Mouse (Mus musculus): ENCODE measurements around the gene Fam83g.

The Fam83g gene

GRCm38 (mm10) chr11:61652216-61652615 is 31.7 kb upstream of the Fam83g start:
- no peak for DNase-seq (ENCODE audit: low read depth, low spot score)

DNA sequence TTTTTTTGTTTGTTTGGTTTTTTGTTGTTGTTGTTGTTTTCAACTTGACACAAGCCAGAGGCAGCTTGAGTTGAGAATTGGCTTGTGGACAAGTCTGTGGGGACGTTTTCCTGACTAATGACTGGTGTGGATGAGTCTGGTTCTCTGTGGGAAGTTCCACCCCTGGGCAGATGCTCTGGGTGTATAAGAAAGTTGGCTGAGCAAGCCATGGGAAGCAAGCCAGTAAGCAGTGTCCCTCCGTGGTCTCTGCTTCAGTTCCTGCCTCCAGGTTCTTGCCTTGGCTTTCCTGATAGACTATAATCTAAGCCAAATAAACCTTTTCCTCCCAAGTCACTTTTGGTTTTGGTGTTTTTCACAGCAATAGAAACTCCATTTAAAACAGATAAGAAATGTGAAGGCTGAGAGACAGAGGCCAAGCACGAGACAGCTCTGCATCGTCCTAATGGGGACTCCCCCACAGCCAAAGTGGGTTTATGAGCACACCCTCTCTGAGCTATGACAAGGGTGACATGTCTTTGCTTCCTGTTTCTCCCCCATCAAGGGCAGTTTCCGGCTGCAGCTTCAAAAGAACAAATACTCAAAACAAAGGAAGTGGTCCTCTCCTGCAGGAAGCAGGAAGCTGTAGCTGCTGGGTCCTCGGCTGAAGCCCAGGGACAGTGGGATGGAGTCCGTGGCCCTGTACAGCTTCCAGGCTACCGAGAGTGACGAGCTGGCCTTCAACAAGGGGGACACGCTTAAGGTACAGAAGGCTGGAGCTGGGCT is 31.0 kb upstream of the Fam83g start, which contains the start of gene Grap:
TSS of gene Grap (plus strand) at position 580 of the 762 bp plus-strand sequence.
- DNase-seq (ENCODE audit: low read depth, low spot score): no peak

GRCm38 (mm10) chr11:61653568-61653967 is 30.3 kb upstream of the Fam83g start:
- no peak for DNase-seq (ENCODE audit: low read depth, low spot score)

DNA sequence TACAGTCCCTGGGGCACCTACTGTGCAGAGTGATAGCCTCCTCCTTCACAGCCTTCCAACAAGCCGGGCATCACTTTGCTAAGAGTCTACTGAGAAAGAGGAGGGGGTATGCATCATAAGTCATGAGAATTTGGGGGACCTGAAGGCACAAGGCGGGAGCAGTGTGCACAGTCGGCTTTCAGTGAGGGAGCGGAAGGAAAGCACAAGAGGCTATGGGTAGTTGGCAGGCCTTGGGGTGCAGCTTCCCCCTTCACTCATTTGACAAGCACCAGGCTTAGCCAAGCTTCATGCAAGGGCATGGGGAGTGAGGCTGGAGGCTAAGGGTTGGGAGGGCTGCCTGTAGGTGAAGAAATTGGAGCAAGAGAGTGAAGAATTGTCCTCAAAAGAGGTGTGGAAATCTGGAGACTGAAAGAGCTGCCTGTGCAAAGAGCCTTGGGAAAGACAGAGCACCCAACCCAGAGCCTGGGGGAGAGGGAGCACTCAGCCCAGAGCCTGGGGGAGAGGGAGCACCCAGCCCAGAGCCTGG is 29.0 kb upstream of the Fam83g start:
- no peak for DNase-seq (ENCODE audit: low read depth, low spot score)

GRCm38 (mm10) chr11:61655649-61656048 is 28.2 kb upstream of the Fam83g start:
- DNase-seq (ENCODE audit: low read depth, low spot score): no peak

DNA sequence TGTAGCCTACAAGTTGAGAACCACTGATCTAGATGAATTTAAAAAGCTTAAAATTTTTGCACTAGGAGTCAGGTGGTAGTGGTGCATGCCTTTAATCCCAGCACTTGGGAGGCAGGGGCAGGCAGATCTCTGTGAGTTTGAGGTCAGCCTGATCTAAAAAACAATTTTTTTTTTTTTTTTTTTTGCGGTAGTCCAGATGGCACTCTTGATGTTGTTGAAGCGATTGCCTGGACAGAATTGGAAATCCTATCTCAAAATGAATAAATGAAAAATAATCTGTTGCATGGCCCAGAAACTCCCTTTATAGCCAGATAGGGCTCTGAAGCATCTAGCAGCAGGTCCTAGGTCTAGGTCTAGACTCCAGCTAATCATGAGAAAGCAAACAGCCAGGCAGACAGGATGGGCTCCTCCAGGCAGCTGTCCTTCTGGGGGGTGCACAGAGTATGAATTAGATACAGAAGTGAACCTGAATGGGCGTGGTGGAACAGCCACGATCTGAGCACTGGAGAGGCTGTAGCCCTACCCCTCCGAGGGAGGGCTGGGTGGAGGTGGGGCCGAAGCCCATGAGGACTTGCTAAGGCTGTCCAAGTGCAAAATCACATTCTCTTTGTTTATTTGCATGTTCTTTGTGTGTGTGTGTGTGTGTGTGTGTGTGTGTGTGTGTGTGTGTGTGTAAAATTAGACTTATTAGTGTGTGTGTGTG is 27.6 kb upstream of the Fam83g start:
- no peak for DNase-seq (ENCODE audit: low read depth, low spot score)

DNA sequence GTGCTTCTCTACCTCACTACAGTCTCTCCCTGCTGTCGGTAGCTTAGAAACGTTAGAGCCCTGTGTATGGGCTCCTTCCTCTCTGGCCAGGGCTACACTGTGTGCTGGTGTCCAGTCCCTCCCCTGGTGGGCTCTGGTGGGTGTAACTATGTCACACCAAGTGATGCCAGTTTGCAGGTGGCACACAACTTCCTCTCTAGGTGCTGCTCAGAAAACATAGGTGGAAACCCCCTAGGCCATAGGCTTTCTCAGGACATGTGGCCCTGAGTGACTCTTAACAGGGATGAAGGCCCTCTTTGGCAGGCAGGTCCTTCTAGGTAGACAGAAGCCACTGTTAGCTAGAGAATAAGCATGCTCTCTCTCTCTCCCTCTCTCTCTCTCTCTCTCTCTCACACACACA is 26.5 kb upstream of the Fam83g start:
- DNase-seq (ENCODE audit: low read depth, low spot score): no peak

- no peak for DNase-seq (ENCODE audit: low read depth, low spot score)
These were observed 25.4 kb upstream of the Fam83g start for GRCm38 (mm10) chr11:61658360-61658922.

DNA sequence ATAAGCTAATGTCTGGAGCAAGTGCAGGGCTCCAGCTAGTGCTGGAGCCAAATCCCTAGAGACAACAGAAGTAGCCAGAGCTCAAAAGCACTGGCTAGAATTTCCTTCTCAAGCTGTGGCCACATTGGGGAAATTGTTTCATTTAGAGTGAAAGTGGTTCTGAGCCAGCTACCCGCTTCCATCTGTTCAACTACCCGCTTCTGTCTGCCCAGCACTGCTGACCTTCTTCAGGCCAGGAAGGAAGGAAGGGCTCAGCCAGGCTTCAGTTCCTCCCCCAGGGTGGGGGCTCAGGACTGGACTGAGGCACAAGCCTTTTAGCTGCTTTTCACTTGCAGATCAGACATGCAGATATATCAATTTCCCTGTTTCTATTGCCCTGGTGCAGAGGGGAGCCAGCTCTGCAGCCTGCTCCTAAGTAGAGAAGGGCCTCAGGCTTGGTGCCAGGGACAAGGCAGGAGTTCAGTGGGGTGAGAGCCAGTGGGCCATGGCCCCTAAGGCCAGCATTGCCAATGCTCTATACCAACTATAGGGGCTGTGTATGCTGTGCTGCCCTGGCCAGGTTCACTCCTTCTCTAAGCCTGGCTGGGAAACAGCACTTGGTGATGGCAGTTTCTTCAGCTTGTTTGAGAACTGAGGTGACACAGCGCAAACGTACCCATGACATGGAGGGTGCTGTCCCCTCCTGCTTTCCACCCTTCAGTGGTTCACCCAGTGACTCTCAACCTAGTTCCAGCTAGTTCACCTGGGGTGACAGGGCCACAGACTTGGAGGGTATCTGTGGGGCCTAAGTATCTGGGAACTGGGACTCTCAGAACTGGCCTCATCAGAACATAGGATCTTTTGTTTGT is 24.7 kb upstream of the Fam83g start:
- no peak for DNase-seq (ENCODE audit: low read depth, low spot score)

DNA sequence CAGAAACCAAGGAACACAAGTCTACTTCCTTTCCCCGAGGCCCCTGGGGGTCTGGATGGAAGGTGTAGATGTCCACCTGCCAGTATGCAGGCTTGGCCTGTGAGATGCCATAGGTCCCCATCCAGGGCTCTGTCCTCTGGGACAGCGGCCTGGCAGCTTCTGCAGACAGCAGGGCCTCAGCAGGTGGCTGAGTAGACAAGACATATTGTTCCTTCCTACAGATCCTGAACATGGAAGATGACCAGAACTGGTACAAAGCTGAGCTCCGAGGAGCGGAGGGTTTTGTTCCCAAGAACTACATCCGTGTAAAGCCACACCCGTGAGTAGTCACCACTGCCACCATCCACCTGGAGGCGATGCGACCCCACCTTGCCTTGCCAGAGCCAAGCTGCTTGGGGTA is 23.9 kb upstream of the Fam83g start:
- DNase-seq (ENCODE audit: low read depth, low spot score): no peak

- no peak for DNase-seq (ENCODE audit: low read depth, low spot score)
These were observed 23.0 kb upstream of the Fam83g start for GRCm38 (mm10) chr11:61660806-61661392.

GRCm38 (mm10) chr11:61662189-61662588 is 21.7 kb upstream of the Fam83g start:
- no peak for DNase-seq (ENCODE audit: low read depth, low spot score)

GRCm38 (mm10) chr11:61665401-61665800 is 18.5 kb upstream of the Fam83g start:
- no peak for DNase-seq (ENCODE audit: low read depth, low spot score)

DNA sequence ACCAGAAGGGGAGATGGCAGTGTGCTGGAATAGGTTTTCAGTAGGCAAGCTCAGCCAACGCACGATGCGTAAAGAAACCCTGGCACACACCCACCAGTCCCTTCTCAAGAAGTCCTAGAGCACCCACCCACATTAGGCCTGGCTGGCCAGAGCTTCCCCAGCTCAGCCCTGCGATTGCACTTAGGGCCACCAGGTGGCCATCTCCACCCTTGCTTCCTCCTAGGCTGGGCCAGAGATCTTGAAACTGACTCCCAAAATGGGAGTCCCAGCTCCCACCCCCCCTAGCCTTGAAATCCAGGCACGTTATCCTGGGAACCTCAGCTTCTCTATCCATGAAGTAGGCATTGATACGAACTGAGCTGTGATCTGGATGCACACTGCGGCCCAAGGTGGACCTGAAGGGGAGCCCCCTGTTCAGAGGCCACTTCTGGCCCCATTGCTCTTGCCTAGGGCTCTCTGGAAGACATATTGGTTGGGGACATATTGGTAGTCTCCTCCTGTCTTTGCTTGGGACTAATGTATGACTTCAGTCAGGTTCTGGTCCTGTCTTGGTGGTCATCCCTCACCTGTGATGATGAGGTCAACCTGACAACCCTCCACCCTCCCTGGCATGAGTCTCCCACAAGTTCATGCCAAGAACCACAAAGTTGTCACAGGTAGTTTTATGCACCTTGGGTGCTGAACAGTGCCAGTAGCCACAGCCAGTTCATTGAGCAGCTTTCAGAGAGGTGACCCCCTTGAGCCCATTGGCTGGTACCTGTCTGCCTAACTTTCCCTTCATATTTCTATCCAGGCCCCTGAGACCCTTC is 17.7 kb upstream of the Fam83g start:
- peak; percentile 8 for DNase-seq (ENCODE audit: low read depth, low spot score)

GRCm38 (mm10) chr11:61667248-61667647 is 16.6 kb upstream of the Fam83g start:
- DNase-seq (ENCODE audit: low read depth, low spot score): no peak

GRCm38 (mm10) chr11:61667782-61668181 is 16.1 kb upstream of the Fam83g start:
- no peak for DNase-seq (ENCODE audit: low read depth, low spot score)

DNA sequence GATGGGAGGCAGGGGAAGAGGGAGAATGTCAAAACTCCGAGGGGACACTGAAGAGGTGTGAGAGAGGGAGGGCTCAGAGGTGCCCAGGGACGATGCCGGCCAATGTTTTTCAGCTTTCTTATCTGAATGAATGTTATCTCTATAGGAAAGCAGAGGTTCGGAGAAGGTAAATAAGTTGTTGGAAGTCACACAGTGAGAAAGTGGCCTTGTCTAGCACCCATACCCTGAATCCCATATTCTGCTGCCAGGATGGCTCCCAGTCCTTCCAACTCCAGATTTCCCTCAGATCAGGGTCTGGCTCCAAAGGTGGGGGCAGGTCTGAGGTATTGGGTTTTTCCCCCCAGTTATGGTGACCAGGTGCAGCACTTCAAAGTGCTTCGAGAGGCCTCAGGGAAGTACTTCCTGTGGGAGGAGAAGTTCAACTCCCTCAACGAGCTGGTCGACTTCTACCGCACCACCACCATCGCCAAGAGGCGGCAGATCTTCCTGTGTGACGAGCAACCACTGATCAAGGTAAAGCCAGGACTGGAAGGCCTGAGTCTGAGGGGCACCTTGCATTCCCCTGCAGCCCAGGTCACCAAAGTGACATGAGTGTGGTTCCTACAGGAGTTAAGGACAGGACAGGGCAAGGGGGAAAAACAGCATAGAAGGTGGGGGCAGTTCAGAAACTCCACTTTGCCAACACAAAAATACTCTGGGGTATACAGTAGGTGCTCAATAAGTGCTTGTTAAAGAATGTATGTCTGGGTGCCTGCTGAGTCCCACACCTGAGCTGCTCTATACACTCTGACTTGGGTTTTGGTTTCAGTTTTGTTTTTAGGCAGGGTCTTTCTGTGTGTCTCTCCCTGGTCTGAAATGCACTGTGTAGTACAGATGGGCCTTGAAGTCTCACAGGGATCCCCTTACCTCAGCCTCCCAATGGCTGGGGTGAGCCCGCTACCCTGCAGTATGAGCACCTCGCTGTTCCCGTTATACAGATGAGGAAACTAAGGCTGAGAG is 14.1 kb upstream of the Fam83g start:
- no peak for DNase-seq (ENCODE audit: low read depth, low spot score)

DNA sequence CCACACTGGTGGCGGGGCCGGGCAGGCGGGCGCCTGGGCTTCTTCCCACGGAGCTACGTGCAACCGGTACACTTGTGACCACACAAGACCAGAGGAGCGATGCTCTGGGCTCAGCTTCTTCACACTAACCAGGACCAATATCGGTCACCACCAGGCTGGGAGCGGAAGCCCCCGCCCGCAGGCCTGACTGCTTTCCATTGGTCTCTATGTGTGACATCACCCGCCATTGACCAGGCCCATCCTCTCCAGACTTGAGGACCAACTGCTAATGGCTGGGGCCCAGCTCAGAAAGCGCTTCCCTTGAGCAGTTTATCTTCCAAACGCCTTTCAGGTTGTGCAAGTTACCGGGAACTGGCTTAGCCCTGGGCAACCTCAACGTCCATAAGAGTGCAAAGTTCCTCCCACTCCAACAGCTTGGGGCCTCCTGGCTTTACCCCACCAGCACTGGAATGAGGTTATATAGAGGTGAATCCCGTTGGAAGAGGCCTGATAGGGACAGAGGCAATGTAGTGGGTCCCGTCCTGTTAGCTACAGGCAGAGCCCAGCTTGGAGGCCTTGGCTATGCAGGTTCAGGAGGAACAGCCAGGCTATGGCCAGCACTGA is 12.0 kb upstream of the Fam83g start:
- DNase-seq (ENCODE audit: low read depth, low spot score): no peak

DNA sequence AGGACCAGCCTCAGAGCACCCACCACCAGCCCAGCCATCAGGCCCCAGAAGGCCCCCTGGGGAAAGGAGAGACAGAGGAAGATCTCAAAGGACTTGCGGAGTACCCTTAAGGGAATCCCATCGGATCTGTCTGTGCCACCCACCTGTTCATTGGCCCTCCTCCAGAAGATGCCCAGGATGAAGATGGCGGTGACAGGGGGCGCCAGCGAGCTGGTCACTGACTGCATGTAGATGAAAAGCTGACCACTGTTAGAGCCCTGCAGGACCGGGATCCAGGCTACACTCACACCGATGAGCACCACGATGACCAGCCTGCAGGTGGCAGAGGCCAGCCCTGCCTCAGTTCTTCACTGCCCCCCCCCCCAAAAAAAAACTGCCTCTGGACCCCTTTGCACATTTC is 10.2 kb upstream of the Fam83g start:
- no peak for DNase-seq (ENCODE audit: low read depth, low spot score)

Measured in retina, adult 2 months (tissue).